ENCODE assay signal across 19 mouse cellular contexts in the genomic region with DNA sequence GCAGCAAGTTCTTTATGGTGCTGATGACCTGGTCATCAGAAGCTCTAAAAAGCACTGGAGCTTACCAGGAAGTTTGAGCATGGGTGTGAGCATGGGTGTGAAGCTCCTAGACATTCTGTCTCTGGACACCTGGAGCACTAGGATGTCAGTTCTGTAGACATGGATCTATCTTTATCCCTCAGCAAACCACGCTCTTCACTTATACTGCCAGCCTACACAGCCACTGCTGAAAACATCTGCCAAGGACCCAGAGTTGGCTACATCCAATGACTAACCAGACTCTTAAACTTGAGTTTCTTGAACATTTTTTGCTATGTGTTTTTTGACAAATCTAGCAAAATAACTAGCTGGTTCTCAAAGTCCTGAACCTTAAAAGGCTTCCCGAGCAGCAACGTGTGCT.
DNase-seq lines count a peak whose midpoint lies in the region; TF ChIP-seq lines count a peak whose summit lies in the region.
"Had no signal": no experiment of that assay in that cellular context is flagged by ENCODE, and none has a peak within 500 bp of the region (broad histone marks: within the 10 kb centered on the region; RNA-seq: fewer than 3 reads in every experiment).

No protein-coding gene starts in this region.

- intact Hi-C loops in heart, adult 2 months (cut with DNase I): no loop called here

- TF ChIP-seq EP300 in heart, adult 2 months (IDR thresholded peaks at IDR 0.05; ENCODE audit: insufficient read depth, low read depth, low read length): no peak

- no peaks in the 10 kb centered on the region for H3K36me3 ChIP-seq in heart, adult 2 months (ENCODE audit: control insufficient read depth, insufficient read depth, low read length)
- H3K36me3 ChIP-seq: embryonic facial prominence, embryonic 13.5 days; embryonic facial prominence, embryonic 15.5 days; forebrain, embryonic 10.5 days; forebrain, embryonic 12.5 days had no signal

- 85% methylated on average over 3 of the region's 3 CpGs for WGBS in heart, adult 2 months

- no peak for TF ChIP-seq POLR2A in heart, adult 2 months (IDR thresholded peaks at IDR 0.05; ENCODE audit: insufficient read depth, low read depth, low read length)
- TF ChIP-seq POLR2A in cortical plate, adult 2 months (IDR thresholded peaks at IDR 0.05; ENCODE audit: extremely low read depth, insufficient read depth, low read length): no peak

- no peak overlapping the region for H3K4me3 ChIP-seq in heart, adult 2 months
- no peak overlapping the region for H3K4me3 ChIP-seq in cortical plate, adult 2 months (ENCODE audit: insufficient read depth, low read length)
- H3K4me3 ChIP-seq: embryonic facial prominence, embryonic 13.5 days; embryonic facial prominence, embryonic 15.5 days; erythroblast, embryonic 14.5 days; forebrain, embryonic 10.5 days; forebrain, embryonic 12.5 days had no signal

- H3K4me1 ChIP-seq in heart, adult 2 months (ENCODE audit: control insufficient read depth, insufficient read depth, low read length): no peaks in the 10 kb centered on the region
- H3K4me1 ChIP-seq in cortical plate, adult 2 months (ENCODE audit: control insufficient read depth, insufficient read depth, low read length): peaks cover 2% of the 10 kb centered on the region; the same call in 1 of the 2 replicates
- H3K4me1 ChIP-seq: embryonic facial prominence, embryonic 13.5 days; embryonic facial prominence, embryonic 15.5 days; forebrain, embryonic 10.5 days; forebrain, embryonic 12.5 days had no signal

- no peaks in the 10 kb centered on the region for H3K79me2 ChIP-seq in heart, adult 2 months (replicated peaks; ENCODE audit: control insufficient read depth, insufficient read depth, low read length)

- no peak overlapping the region for H3K9ac ChIP-seq in heart, adult 2 months (ENCODE audit: low read depth, low read length)
- H3K9ac ChIP-seq: embryonic facial prominence, embryonic 13.5 days; embryonic facial prominence, embryonic 15.5 days; forebrain, embryonic 12.5 days had no signal

- TF ChIP-seq CTCF in heart, adult 2 months (IDR thresholded peaks at IDR 0.05): no peak
- no peak for TF ChIP-seq CTCF in cortical plate, adult 2 months (IDR thresholded peaks at IDR 0.05; ENCODE audit: extremely low read depth, insufficient read depth, low read length)

- peak; percentile 17 for DNase-seq in heart, adult 11 months
- no peak for DNase-seq in heart, adult 2 months
- no peak for DNase-seq in cerebellum, adult 9-10 months
- DNase-seq in adrenal gland, postnatal 36 days: no peak
- DNase-seq: adrenal gland, adult 2 months; adrenal gland, postnatal 10 days; adrenal gland, postnatal 25 days; cerebellum, adult 11 months; cerebellum, adult 18-20 months; cerebellum, adult 8-10 months; cerebellum, postnatal 10 days; cerebellum, postnatal 25 days; embryo, embryonic 11 days had no signal

- no peak overlapping the region for H3K27ac ChIP-seq in heart, adult 2 months
- peak overlapping the region; percentile 50; the same call in 1 of the 2 replicates for H3K27ac ChIP-seq in cortical plate, adult 2 months (ENCODE audit: insufficient read depth, low read length)
- H3K27ac ChIP-seq: embryonic facial prominence, embryonic 13.5 days; embryonic facial prominence, embryonic 15.5 days; forebrain, embryonic 10.5 days; forebrain, embryonic 12.5 days had no signal

- no peaks in the 10 kb centered on the region for H3K27me3 ChIP-seq in heart, adult 2 months (ENCODE audit: control insufficient read depth, insufficient read depth, low read length)
- H3K27me3 ChIP-seq: embryonic facial prominence, embryonic 13.5 days; embryonic facial prominence, embryonic 15.5 days; forebrain, embryonic 12.5 days had no signal
